Mouse (Mus musculus): ENCODE data around the gene Desi2.
"Not testable (repeated sequence)": the region's sequence is repeated elsewhere in the genome, so short reads cannot be mapped to it uniquely, and the experiment has no call there.

Desi2 gene

GRCm38 (mm10) chr1:178187216-178187791 lies at the start of gene Desi2:
Gene Desi2 (plus strand): TSS chr1:178187417.
- peak; percentile 97 for DNase-seq (ENCODE audit: low spot score)

GRCm38 (mm10) chr1:178146513-178146912 lies 40.7 kb upstream of the Desi2 start:
- peak; percentile 66 for DNase-seq (ENCODE audit: low spot score)

GRCm38 (mm10) chr1:178146915-178147314 lies 40.3 kb upstream of the Desi2 start:
- DNase-seq (ENCODE audit: low spot score), result not testable (repeated sequence)

GRCm38 (mm10) chr1:178182251-178182650 lies 5.0 kb upstream of the Desi2 start:
- DNase-seq (ENCODE audit: low spot score), result no peak

DNA sequence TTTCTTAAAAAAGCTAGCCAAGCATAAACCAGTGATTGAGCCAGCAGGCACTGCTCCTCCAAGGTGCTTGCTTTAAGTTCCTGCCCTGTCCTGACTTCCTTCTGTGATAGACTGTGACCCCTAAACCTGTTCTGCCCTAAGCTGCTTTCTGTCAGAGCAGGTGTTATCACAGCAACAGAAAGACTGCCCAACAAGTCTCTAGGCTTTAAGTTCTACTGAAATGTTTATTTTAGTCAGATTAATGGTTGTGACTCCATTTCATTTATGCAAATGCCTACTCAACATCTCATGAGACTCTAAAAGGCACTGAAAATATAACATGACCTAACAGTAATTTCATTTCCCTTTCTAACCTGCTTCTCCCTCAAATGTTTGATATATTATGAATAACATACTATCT lies 1.6 kb upstream of the Desi2 start:
- DNase-seq (ENCODE audit: low spot score), result no peak

- DNase-seq (ENCODE audit: low spot score), result not testable (repeated sequence)
These were observed 593 bp downstream of the Desi2 start for GRCm38 (mm10) chr1:178187810-178188209.

- no peak for DNase-seq (ENCODE audit: low spot score)
These were observed 1.2 kb downstream of the Desi2 start for GRCm38 (mm10) chr1:178188386-178188785.

- no peak for DNase-seq (ENCODE audit: low spot score)
These were observed 18.6 kb downstream of the Desi2 start for GRCm38 (mm10) chr1:178205701-178206325.

DNA sequence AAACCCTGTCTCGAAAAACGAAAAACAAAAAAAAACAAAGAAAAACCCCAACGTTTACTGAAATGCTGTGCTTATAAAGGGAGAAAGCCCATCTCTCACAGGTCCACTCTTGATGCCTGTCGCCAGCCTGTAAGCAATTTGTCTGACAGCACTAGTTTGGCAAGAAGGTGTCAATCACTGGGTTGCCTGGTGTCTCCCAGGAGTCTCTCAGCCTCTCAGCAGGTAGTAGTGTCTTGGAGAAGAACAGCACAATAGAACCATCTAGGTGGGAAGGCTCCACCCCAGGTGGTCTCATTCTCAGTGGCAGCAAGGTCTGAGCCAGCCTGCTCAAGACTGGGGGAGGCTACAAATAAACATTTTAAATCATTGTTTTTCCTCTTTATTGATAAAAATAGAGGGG lies 20.6 kb downstream of the Desi2 start:
- DNase-seq (ENCODE audit: low spot score), result not testable (repeated sequence)

DNA sequence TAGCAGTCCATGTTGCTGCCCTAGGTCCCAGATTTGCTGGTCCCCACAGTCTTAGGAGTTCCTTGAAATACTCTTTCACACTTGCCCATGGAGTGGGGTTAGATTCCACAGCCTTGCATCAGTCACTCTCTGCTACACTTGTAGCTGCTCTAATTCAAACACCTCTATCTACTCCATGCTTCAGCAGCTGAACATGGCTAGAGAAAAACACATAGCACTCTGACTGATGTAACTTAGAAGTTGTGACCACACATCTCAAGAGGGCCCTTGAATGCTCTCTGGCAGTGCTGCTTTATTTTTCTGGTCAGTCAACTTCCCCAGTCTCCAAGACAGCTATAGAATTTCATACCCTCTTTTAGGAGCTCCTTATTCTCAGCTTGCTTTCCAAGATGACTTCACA lies 22.7 kb downstream of the Desi2 start:
- DNase-seq (ENCODE audit: low spot score), result no peak

GRCm38 (mm10) chr1:178217157-178217556 lies 29.9 kb downstream of the Desi2 start:
- DNase-seq (ENCODE audit: low spot score), result no peak

DNA sequence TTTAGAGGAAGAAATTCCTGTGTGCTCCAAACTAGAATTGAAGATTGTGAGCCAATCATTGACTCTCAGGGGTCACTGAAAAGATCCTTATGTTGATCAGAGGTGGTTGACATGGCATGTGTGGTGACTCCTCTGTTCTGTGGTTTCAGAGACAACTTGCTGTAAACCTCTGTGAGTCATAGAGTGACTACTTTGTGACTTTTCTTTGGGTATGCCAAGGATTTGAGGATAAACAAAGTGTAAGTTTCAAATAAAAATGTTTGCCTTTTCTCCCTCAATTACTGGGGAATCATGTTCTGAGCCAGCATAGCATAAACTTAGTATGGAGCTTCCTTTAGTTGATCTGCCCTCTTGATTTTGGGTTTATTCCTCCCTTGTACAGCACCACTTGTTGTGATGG lies 31.1 kb downstream of the Desi2 start:
- no peak for DNase-seq (ENCODE audit: low spot score)

DNA sequence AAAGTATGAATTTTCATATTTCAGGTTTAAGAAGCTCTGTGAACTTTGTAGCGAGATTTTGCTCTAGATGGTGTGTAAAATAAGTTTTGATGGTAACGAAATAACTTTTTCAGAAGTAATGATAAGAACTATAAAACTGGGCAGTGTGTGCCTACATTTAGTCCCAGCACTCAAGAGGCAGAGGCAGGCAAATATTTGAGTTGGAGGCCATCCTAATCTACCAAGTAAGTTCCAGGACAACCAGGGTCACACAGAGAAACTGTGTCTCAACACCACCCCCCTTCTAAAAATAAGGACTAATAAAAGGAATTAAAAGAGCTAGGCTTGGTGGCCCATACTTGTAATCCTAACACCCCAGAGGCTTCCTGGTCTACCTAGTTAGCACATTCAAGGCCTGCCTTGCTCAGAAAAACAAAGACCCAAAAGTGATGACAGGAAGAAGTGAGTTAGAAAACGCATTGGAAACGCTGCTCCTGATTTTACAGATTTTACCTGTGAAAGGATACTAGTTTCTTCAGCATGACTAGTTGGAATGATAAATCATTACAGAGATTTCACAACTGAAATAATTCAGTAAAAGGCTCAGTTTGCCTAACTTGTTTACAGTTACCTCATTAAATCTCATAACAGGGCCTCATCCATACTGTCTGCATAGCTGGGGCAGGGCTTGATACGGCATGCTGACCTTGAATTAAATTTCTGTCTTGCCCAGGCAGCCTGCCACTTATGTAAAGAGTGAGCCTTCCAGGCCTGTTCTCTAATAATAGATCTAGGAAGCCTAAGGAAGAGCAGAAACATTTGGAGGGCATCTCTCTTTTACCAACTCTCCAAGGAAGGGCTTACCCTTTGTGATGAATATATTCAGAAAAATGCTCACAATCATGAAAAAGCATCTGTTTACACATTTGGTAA lies 32.2 kb downstream of the Desi2 start:
- no peak for DNase-seq (ENCODE audit: low spot score)

GRCm38 (mm10) chr1:178228888-178229287 lies 41.7 kb downstream of the Desi2 start:
- DNase-seq (ENCODE audit: low spot score), result not testable (repeated sequence)

DNA sequence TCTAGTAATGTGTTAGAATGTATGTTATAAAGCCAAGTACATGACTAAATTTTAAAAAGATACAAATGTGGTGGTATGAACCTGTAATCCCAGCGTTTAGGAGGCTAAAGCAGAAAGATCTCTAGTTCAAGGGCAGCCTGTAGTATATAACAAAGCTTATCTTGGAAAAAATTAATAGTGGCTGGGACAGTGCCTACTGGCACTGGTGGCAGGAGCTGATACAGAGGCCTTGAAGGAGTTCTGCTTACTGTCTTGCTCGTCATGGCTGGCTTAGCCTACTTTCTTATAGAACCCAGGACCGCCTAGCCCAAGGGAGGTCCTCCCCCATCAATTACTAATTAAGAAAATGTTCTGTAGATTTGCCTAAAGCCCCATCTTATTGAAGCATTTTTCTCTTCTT lies 46.9 kb downstream of the Desi2 start:
- no peak for DNase-seq (ENCODE audit: low spot score)

GRCm38 (mm10) chr1:178235919-178236466 lies 48.8 kb downstream of the Desi2 start:
- DNase-seq (ENCODE audit: low spot score), result no peak

GRCm38 (mm10) chr1:178238676-178239075 lies 51.5 kb downstream of the Desi2 start:
- no peak for DNase-seq (ENCODE audit: low spot score)

GRCm38 (mm10) chr1:178241884-178242508 lies 54.8 kb downstream of the Desi2 start:
- DNase-seq (ENCODE audit: low spot score), result no peak

DNA sequence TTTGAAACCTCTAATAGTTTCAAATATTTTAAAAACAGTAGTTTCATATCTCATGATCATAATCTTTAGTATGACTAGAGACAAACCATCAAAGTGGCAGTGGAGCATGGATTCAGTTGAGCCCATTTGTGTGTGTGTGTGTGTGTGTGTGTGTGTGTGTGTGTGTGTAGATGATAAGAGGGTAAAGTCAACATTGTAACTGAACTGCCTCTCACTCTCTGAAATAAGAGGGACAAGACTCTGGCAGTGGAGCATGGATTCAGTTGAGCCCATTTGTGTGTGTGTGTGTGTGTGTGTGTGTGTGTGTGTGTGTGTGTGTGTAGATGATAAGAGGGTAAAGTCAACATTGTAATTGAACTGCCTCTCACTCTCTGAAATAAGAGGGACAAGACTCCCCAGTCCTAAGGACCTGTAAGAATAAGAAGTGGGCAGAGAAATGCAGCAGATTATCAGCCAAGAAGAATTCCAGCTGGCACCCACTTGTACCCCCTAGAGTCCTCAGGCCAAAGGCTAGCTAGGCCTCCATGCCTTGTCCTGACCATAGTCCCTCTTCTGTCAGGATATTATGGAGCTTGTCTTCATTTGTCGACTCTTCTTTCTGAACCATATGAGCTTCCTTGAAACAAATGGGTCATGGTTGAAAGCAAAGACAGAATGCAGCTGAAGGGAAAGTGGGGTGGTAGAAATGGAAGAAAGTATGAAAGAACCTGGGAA lies 61.0 kb downstream of the Desi2 start:
- DNase-seq (ENCODE audit: low spot score), result no peak

DNA sequence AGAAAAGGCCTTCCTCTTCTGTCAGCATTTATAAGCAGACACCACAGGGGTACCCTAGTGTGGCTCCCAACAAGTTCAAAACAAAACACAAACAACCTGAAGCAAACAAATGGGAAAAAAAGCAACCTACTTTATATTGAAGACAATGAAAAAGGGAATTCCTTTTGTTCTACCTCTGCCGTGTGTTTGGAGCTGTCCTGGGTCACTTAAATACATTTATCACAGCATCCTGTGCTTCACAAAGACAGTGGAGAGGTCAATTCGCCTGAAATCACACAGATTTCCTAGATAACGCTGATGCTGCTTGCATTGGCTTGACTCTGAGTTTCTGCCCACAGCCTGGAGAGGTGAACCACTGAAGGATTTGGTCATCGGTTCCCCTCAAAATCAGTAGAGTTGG lies 67.4 kb downstream of the Desi2 start:
- no peak for DNase-seq (ENCODE audit: low spot score)

- DNase-seq (ENCODE audit: low spot score), result no peak
These were observed 69.1 kb downstream of the Desi2 start for GRCm38 (mm10) chr1:178256351-178256750.

DNA sequence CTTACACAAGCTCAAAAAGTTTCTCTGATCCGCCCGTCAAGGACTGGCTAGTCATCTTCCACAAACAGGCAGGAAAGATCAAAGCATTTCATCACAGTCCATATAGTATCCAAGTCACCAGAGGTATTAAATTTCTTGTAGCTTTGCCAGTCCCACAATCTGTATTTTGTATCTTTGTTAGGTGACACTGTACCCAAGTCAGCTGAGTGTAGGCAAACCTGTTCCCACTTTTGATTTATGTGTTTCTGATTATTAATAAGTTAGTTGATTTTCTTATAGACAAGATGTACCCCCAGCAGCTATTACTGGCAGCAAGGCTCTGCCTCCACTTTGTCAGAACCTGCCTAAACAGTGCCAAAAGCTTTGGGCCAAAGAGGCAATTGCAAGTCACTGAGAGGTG lies 71.6 kb downstream of the Desi2 start:
- no peak for DNase-seq (ENCODE audit: low spot score)

All from layer of hippocampus, adult 9-10 months (tissue).